Mouse (Mus musculus) erythroblast, embryonic 14.5 days (primary cell): ENCODE data around the gene Arhgap30. TPM values are rescaled to one million over a fixed set of nuclear protein-coding genes. Genes with fewer than 3 reads are reported as not detected.

Experiments used
- H3K27me3 ChIP-seq: 2 replicates; pipeline ENCODE4 v1.6.1; 2012; ENCODE audit warnings: inconsistent platforms; ENCODE audit not compliant: control insufficient read depth
- H3K36me3 ChIP-seq: 2 replicates; pipeline ENCODE4 v1.6.1; 2012; ENCODE audit warnings: mild to moderate bottlenecking, inconsistent platforms; ENCODE audit not compliant: control insufficient read depth
- H3K4me1 ChIP-seq: 2 replicates; pipeline ENCODE4 v1.6.1; 2012; ENCODE audit warnings: inconsistent platforms; ENCODE audit not compliant: control insufficient read depth
- H3K4me3 ChIP-seq: replicated peaks from 2 replicates; pipeline ENCODE3; 2012; ENCODE audit warnings: moderate library complexity, mild to moderate bottlenecking, inconsistent platforms
- H3K9me3 ChIP-seq: 2 replicates; pipeline ENCODE4 v1.6.1; 2012; ENCODE audit warnings: low read length, inconsistent platforms, mixed read lengths; ENCODE audit not compliant: control insufficient read depth
- GATA1 ChIP-seq: IDR thresholded peaks from 2 replicates; pipeline ENCODE4 v1.6.1; 2012; ENCODE audit warnings: low read length, inconsistent platforms, mixed read lengths
- TAL1 ChIP-seq: IDR thresholded peaks from 3 replicates; pipeline ENCODE4 v1.6.1; 2012; ENCODE audit warnings: low read length, inconsistent platforms, mixed read lengths
- polyA plus RNA-seq: library from polyadenylated mRNA; stranded (reverse); fragments of >175 nt; gene quantifications from 2 replicates; pipeline ENCODE4 v1.2.3, GENCODE M21; 2012

The Arhgap30 gene
- polyA plus RNA-seq, 1 experiment: 0.06 TPM

GRCm38 (mm10) chr1:171373946-171374345 lies 14.8 kb upstream of the Arhgap30 start:
- H3K27me3 ChIP-seq: peaks cover 17% of the 10 kb centered on the region
- H3K9me3 ChIP-seq: no peaks in the 10 kb centered on the region
- peaks cover 7% of the 10 kb centered on the region for H3K4me1 ChIP-seq
- TF ChIP-seq GATA1 (no peak), TAL1 (no peak)
- no peak overlapping the region for H3K4me3 ChIP-seq
- H3K36me3 ChIP-seq: no peaks in the 10 kb centered on the region

GRCm38 (mm10) chr1:171375646-171376097 lies 13.1 kb upstream of the Arhgap30 start:
- Histone ChIP-seq H3K4me3 (no peak overlapping the region), H3K4me1 (peaks cover 9% of the 10 kb centered on the region), H3K36me3 (no peaks in the 10 kb centered on the region), H3K27me3 (peaks cover 27% of the 10 kb centered on the region), H3K9me3 (no peaks in the 10 kb centered on the region)
- TF ChIP-seq TAL1 (no peak), GATA1 (no peak)

GRCm38 (mm10) chr1:171378298-171378697 lies 10.5 kb upstream of the Arhgap30 start:
- Histone ChIP-seq H3K4me3 (no peak overlapping the region), H3K4me1 (peaks cover 9% of the 10 kb centered on the region), H3K36me3 (no peaks in the 10 kb centered on the region), H3K9me3 (no peaks in the 10 kb centered on the region), H3K27me3 (peaks cover 28% of the 10 kb centered on the region)
- no peak for TF ChIP-seq GATA1

- TF ChIP-seq TAL1: no peak
- TF ChIP-seq GATA1: no peak
- Histone ChIP-seq H3K9me3 (no peaks in the 10 kb centered on the region), H3K27me3 (peaks cover 28% of the 10 kb centered on the region), H3K4me1 (peaks cover 7% of the 10 kb centered on the region), H3K36me3 (no peaks in the 10 kb centered on the region), H3K4me3 (no peak overlapping the region)
These were observed 8.7 kb upstream of the Arhgap30 start for GRCm38 (mm10) chr1:171379935-171380599.

- Histone ChIP-seq H3K9me3 (no peaks in the 10 kb centered on the region), H3K4me1 (peaks cover 2% of the 10 kb centered on the region; the same call in 1 of the 2 replicates), H3K36me3 (no peaks in the 10 kb centered on the region), H3K27me3 (peaks cover 26% of the 10 kb centered on the region), H3K4me3 (no peak overlapping the region)
- TF ChIP-seq GATA1 (no peak), TAL1 (no peak)
These were observed 6.6 kb upstream of the Arhgap30 start for GRCm38 (mm10) chr1:171382096-171382620.

- H3K36me3 ChIP-seq: no peaks in the 10 kb centered on the region
- peaks cover 10% of the 10 kb centered on the region for H3K4me1 ChIP-seq
- no peak for TF ChIP-seq TAL1
- no peak for TF ChIP-seq GATA1
- no peak overlapping the region for H3K4me3 ChIP-seq
- H3K27me3 ChIP-seq: peaks cover 23% of the 10 kb centered on the region
- no peaks in the 10 kb centered on the region for H3K9me3 ChIP-seq
These were observed 4.4 kb upstream of the Arhgap30 start for GRCm38 (mm10) chr1:171384361-171384760.

- TF ChIP-seq TAL1 (no peak), GATA1 (no peak)
- H3K27me3 ChIP-seq: peaks cover 15% of the 10 kb centered on the region
- peaks cover 14% of the 10 kb centered on the region for H3K4me1 ChIP-seq
- no peaks in the 10 kb centered on the region for H3K9me3 ChIP-seq
- no peak overlapping the region for H3K4me3 ChIP-seq
- H3K36me3 ChIP-seq: no peaks in the 10 kb centered on the region
These were observed 3.6 kb upstream of the Arhgap30 start for GRCm38 (mm10) chr1:171385171-171385570.

- TF ChIP-seq GATA1 (no peak), TAL1 (no peak)
- Histone ChIP-seq H3K4me1 (peaks cover 12% of the 10 kb centered on the region), H3K4me3 (no peak overlapping the region), H3K27me3 (peaks cover 3% of the 10 kb centered on the region; the same call in 1 of the 2 replicates), H3K9me3 (no peaks in the 10 kb centered on the region), H3K36me3 (no peaks in the 10 kb centered on the region)
These were observed 1.7 kb upstream of the Arhgap30 start for GRCm38 (mm10) chr1:171387099-171387498.

- H3K36me3 ChIP-seq: no peaks in the 10 kb centered on the region
- H3K27me3 ChIP-seq: no peaks in the 10 kb centered on the region
- H3K4me1 ChIP-seq: peaks cover 12% of the 10 kb centered on the region
- no peak for TF ChIP-seq GATA1
- no peaks in the 10 kb centered on the region for H3K9me3 ChIP-seq
- H3K4me3 ChIP-seq: no peak overlapping the region
These were observed 1.3 kb downstream of the Arhgap30 start for GRCm38 (mm10) chr1:171390101-171390500.
